Mouse (Mus musculus) left cerebral cortex, postnatal 25 days (tissue): Measurements from ENCODE around the gene Zmynd10. TPM values are rescaled to one million over a fixed set of nuclear protein-coding genes. Genes with fewer than 3 reads are reported as not detected.

Experiments used
- DNase-seq, 2 experiments: peaks; one replicate each; pipeline ENCODE4 v3.0.0; 2022; ENCODE audit warnings: low spot score in 2 of 2, mixed read lengths in 1 of 2
- intact Hi-C: fragments of 180-260 bp; cut with DNase I; formaldehyde crosslinking; loops from one replicate; pipeline ENCODE4 v1.15.1; 2025
- total RNA-seq, 2 experiments: library from RNA; stranded (reverse); gene quantifications; 2 replicates each; pipeline ENCODE4 v1.2.3; 2021

The Zmynd10 gene
- total RNA-seq: 1 to 10 TPM; 4.0 to 5.6 TPM

GRCm38 (mm10) chr9:107547026-107547425, at the start of gene Zmynd10:
Gene Zmynd10, plus strand, starts transcription at chr9:107547298.
- intact Hi-C loops: no loop called here
- peak; percentile 88 to 92 for DNase-seq

DNA sequence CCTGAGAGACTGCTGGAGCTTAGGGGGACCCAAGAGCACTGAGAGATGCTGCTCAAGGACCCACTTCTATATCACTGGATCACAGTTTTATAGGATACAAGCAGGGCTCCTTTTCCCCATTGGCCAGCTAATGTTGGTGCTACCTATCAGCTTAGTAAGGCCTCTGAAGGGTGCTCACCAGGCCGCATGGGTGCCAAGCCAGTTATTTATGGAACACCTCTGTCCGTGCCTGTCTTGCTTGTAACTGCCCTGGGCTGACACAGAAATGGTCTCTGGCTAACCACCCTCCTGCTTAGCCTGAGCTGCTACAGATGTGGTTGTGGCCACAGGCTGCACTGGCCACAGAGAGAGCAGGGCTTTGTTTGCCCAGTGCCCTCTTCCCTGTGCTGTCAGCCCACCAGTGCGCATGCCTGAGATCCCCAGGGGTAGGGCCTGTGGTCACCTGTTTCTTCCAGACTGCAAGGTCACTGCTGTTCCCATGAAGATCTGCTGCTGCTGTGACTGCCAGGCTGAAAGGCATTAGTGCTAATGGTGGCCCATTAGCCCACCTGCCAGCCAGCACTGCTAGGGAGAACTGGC, 46.3 kb upstream of the Zmynd10 start:
- DNase-seq: no peak
- intact Hi-C loops: no loop called here

DNA sequence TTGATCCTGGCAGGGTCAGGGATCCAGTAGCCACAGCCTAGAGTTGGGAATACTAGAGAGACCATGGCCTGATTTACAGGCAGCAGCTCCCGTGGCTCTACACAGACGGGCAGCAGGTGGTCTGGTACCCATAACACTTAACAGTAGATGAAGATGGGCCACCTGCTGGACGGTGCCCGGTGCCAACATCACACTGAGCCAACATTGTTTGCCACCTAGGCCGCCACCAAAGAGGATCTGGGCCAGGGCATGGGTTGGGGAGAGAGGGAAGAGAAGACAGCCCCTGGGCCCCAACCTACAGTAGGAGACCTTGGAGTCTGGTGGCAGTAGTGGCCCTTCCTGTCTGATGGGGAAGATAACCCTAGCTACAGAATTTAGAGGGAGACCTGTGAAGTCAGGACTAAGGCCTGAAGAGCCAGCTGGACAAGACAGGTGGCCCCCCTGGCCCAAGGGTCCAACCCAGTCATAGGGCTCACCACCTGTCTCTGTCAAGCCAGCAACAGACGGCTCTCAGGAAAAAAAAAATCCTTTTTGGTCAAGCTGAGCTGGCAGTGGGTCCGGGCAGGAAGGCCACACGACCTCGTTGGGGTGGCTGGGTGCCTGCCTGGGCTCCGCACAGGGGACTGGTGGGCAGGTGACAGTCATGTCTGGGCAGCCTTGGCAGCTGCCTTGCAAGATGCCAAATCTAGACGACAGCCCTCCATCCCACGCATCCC, 44.8 kb upstream of the Zmynd10 start:
- no peak for DNase-seq
- intact Hi-C loops: no loop called here

DNA sequence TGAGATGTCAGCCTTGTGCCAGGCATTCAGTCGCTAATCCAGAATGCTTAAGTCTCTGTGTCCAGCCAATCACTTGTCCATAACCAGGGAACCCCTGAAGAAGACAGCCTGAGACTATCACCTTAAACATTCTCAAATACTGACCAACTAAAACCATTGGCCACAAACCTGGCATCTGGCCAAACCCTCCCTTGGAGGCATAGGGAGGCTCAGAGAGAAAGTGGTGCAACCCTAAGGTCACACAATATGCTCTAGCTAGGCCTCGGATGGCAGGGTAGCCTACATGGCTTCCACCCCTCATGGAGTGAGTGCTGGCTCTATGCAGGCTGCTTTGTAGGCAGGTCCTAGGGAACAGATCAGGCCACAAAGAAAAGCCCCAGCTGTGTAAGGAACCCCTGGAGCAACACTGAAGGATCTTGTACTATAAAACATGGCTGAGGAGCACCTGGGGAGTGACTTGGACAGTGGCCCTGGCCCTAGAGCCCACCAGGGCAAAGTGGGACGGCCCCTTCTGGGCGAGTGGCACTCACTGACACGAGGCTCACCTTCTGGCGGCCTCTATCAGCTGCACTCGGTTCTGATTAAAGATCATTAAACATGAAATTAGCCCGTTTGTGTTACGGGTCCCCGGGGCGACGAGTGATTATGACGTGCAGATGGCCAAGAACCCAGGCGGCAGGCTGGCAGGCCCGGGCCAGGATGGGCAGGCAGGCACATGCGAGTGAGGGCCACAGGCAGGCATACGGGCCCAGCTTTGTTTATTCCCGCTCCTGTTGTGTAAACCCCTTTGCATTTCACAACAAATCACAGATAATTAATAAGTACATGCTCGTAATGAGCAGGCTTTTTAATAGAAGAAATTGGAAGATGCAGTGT, 42.2 kb upstream of the Zmynd10 start:
- intact Hi-C loops: no loop called here
- DNase-seq: no peak

DNA sequence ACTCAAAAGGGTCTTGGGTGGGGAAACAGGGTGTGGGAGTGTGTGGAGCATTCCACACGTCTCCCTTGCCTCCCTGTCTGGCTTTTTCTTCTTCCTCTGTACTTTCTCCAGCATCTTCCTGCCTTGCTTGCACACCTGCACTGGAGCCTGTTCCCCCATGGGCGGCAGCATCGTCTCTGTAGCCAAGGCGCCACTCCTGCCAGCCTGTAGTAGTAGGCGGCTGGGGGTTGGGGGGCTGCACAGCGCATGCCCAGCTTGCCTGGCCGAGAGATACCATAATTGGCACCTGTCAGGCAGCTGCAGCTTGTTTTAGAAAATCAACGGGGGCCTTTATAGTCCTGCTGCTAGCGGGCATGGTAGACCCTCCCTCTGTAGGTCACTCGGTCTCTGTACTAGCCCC, 38.8 kb upstream of the Zmynd10 start:
- intact Hi-C loops: no loop called here
- DNase-seq: peak; percentile 76 to 78

- intact Hi-C loops: no loop called here
Observed at GRCm38 (mm10) chr9:107510384-107511100, 36.6 kb upstream of the Zmynd10 start.

GRCm38 (mm10) chr9:107511436-107511835, 35.7 kb upstream of the Zmynd10 start:
- intact Hi-C loops: no loop called here
- no peak for DNase-seq

More at GRCm38 (mm10) chr9:107510384-107511100, 36.6 kb upstream of the Zmynd10 start:
- no peak for DNase-seq

- DNase-seq: no peak
Observed at GRCm38 (mm10) chr9:107512326-107512725, 34.8 kb upstream of the Zmynd10 start.

DNA sequence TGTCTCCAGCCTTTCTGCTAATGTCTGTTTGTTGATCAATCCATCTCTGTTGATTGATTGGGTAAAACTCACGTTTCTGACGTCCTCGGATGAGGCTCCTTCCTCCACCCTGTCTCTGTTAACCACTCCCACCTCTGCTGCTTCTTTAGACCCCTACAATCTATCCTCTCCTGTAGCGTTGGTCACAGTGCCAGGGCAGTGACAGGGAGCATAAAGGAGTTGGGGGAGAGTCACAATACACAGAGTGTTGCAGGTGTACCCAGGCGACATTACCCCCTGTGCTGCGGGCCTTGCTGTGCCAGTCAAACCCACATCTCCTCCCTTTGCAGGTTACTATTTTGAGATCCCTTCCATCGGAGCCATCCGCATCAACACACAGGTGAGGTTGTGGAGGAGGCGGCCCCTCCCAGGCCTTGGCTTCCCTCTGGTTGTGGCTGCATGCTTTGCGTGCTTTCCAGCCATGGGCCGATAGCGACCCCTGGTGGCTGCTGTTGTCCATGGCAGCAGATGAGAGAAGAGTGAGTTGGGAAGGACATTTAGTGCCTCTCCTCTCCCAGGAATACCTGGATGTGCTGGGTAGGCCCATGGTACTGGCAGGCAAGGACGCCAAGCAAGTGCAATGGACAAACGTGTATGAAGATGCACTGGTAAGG, 32.7 kb upstream of the Zmynd10 start:
- DNase-seq: peak; percentile 87 to 88
- intact Hi-C loops: loop anchor here (1.0 to 2.0 kb wide), 3 partner anchors 148 to 222 kb away; no protein-coding TSS in a partner anchor

More at GRCm38 (mm10) chr9:107512326-107512725, 34.8 kb upstream of the Zmynd10 start:
- intact Hi-C loops: no loop called here

GRCm38 (mm10) chr9:107520331-107520730, 26.8 kb upstream of the Zmynd10 start:
- intact Hi-C loops: no loop called here
- no peak for DNase-seq

DNA sequence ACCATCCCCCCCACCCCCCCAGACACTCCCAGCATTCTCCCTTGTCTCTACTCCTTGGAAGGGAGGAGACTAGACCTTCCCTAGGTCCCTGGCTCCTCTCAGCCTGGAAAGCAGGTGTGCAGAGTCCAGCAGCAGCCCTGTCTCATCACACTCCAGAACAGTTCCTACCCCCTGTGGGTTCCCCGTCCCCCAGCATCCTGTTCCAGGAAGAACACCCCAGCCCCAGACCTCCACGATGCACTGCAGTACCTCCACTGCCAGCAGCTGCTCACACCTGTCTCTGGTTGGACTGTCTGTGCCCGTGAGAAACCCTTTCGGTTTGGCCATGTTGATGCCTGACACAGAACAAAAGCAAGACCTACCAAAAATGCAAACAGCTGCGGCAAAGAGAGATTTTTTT, 25.9 kb upstream of the Zmynd10 start:
- DNase-seq: no peak
- intact Hi-C loops: no loop called here

GRCm38 (mm10) chr9:107521711-107522399, 25.2 kb upstream of the Zmynd10 start:
- peak in 1 of 2 experiments; percentile 43 for DNase-seq
- intact Hi-C loops: no loop called here

DNA sequence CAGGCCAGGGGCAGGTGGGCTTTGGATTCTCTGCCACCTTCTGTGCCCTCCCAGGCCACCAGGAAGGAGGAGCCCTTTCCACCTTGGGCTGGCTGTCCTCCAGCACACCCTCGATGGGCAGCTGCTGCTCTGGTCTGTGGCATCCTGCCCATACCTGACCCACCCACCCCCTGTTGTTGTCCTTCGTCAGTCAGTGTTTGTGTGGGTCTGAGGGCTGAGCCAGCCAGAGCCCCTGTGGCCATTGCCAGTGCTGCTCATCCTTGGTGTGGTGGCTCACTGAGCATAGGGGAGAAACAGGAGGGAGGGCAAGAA, 24.7 kb upstream of the Zmynd10 start:
- no peak for DNase-seq
- intact Hi-C loops: no loop called here

- DNase-seq: peak; percentile 69 to 74
- intact Hi-C loops: no loop called here
Observed at GRCm38 (mm10) chr9:107526198-107527026, 20.7 kb upstream of the Zmynd10 start.

DNA sequence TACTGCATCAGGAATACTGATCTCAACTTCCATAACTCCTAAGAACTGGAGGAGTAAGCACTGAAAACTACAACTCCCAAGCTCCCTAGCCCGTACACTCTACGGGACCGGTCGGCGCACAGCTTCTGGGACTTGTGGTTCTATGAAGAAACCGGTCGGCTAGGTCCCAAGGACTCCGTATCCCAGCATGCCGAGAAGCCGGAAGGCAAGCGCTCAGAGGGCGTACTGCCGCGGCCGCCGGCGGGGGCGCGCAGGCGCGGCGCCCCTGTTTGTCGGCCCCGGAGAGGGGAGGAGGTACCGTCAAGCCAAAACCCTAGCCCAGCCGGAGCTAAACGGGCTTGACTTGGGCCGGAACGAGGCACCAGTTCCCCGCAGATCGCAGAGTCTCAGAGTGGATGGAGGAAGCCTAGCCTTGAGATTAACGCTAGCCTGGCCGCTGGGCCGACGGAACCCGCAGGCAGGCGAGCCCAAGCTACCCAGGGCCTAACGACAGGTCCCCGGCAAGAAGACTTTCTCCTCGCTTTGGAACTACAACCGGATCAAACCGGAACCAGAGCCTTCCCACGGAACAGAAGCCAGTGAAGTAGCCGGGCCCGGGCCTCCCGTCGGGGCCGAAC, 13.2 kb upstream of the Zmynd10 start, which contains the start of gene Tmem115:
Tmem115 (plus strand) TSS at position 155 of the 617 bp plus-strand sequence.
- peak; percentile 95 to 99 for DNase-seq
- intact Hi-C loops: loop anchor here (10.0 kb wide), 1 partner anchor 649 kb away; the partner anchor contains the start of gene Rbm15b

DNA sequence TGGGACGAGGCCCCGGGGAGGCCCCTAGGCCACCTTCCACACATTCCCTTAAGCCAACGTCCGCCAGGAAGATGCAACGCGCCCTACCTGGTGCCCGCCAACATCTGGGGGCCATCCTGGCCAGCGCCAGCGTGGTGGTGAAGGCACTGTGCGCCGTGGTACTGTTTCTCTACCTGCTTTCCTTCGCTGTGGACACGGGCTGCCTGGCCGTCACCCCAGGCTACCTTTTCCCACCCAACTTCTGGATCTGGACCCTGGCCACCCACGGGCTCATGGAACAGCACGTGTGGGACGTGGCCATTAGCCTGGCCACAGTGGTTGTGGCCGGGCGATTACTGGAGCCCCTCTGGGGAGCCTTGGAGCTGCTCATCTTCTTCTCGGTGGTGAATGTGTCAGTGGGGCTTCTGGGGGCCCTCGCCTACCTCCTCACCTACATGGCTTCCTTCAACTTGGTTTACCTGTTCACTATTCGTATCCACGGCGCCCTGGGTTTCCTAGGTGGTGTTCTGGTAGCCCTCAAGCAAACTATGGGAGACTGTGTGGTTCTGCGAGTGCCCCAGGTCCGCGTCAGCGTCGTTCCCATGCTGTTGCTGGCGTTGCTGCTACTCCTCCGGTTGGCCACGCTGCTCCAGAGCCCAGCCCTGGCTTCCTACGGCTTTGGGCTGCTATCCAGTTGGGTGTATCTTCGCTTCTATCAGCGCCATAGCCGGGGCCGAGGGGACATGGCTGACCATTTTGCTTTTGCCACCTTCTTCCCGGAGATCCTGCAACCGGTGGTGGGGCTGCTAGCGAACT, 12.5 kb upstream of the Zmynd10 start:
- no peak for DNase-seq
- intact Hi-C loops: loop anchor here (10.0 kb wide), 1 partner anchor 650 kb away; the partner anchor contains the start of gene Rbm15b
